Mouse (Mus musculus) embryonic facial prominence, embryonic 15.5 days (tissue): ENCODE results near the gene Mettl27. TPM values are rescaled to one million over a fixed set of nuclear protein-coding genes. Genes with fewer than 3 reads are reported as not detected.

ENCODE experiments used
- ATAC-seq: fragments of 200-750 bp; cut with Nextera tagmentation; 2 replicates; pipeline ENCODE4 v1.8.0; 2017; ENCODE audit warnings: low read depth, moderate TSS enrichment; ENCODE audit not compliant: insufficient number of reproducible peaks, low FRiP score, low TSS enrichment
- H3K27ac ChIP-seq: fragments of 300-500 bp; sonication (generic); replicated peaks from 2 replicates; pipeline ENCODE4 v1.5.1; 2015; ENCODE audit warnings: mild to moderate bottlenecking, inconsistent platforms
- H3K27me3 ChIP-seq: fragments of 300-500 bp; sonication (generic); 2 replicates; pipeline ENCODE4 v1.6.1; 2015; ENCODE audit warnings: inconsistent platforms
- H3K36me3 ChIP-seq: fragments of 300-500 bp; sonication (generic); 2 replicates; pipeline ENCODE4 v1.6.1; 2015; ENCODE audit warnings: mild to moderate bottlenecking, inconsistent platforms
- H3K4me1 ChIP-seq: fragments of 300-500 bp; sonication (generic); 2 replicates; pipeline ENCODE4 v1.6.1; 2015; ENCODE audit warnings: inconsistent platforms
- H3K4me2 ChIP-seq: fragments of 300-500 bp; sonication (generic); replicated peaks from 2 replicates; pipeline ENCODE4 v1.6.1; 2015; ENCODE audit warnings: mild to moderate bottlenecking, inconsistent platforms
- H3K4me3 ChIP-seq: fragments of 300-500 bp; sonication (generic); replicated peaks from 2 replicates; pipeline ENCODE4 v1.5.1; 2015; ENCODE audit warnings: mild to moderate bottlenecking, inconsistent platforms
- H3K9ac ChIP-seq: fragments of 300-500 bp; sonication (generic); 2 replicates; pipeline ENCODE4 v1.6.1; 2015; ENCODE audit warnings: inconsistent platforms
- H3K9me3 ChIP-seq: fragments of 300-500 bp; sonication (generic); replicated peaks from 2 replicates; pipeline ENCODE4 v1.6.1; 2016; ENCODE audit warnings: inconsistent platforms
- WGBS: fragments of 180-500 bp; shearing (Covaris S2); methylation state at CpG from one replicate; pipeline ENCODE4 v1.1.7; 2015; 5-methylcytosine and 5-hydroxymethylcytosine counted together
- polyA plus RNA-seq: library from polyadenylated mRNA; unstranded; fragments of >200 nt; fragmentation: Nextera tagmentation; extraction: Ambion mirVana; gene quantifications from 2 replicates; pipeline ENCODE4 v1.2.1, GENCODE M21; 2015

Mettl27 gene
- polyA plus RNA-seq, 1 experiment from 2014 or later = 20.1 TPM

DNA sequence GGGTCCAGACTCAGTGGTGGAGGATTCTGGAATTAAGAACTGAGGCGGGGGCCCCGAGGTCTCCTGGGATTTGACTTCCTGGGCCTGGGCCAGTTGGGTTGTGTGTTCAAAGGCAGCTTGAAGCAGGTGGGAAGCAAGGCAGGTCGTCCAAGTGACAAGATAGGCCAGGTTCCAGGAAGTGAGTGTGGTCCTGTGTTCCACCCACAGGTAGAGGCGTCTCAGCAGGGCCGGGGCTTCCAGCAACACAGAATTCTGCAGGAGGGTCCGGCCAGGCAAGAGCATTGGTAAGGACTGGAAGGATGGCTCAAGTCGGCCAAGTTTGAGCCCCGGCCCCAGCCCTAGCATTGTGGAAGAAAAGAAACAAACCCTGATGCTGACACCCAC lies 30.5 kb upstream of the Mettl27 start:
- ATAC-seq = no peak
- no peak overlapping the region for H3K9ac ChIP-seq

DNA sequence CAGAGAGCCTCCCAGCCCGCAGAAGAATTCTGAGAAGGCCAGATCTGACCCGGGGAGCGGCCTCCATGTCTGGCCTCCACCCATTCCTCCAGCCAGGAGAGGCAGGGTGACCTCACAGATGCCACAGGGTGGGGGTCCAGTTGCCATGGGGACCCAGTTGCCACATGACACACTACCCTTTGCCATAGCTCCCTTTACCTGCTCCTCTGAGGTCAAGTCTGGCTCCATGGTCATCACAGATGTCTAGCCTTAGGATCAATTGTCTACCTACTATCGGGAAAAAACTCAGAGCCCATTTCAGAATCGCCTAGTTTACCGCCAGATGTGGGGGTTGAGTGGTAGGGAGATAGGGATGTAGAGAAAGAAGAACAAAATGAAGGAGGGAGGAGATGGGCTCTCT lies 25.5 kb upstream of the Mettl27 start, which contains the start of gene Tmem270:
Gene Tmem270, minus strand, starts transcription at position 101 of the 400 bp plus-strand sequence.
- 0 out of 2 replicates have a peak, but pooled peaks cover 3% of the 10 kb centered on the region for H3K4me1 ChIP-seq
- H3K4me2 ChIP-seq = no peak within 1 kb of the TSS
- H3K27ac ChIP-seq = no peak within 1 kb of the TSS
- no peaks in the 10 kb centered on the region for H3K36me3 ChIP-seq
- H3K4me3 ChIP-seq = no peak within 1 kb of the TSS
- WGBS = 83% methylated on average over 6 of the region's 6 CpGs
- no peaks in the 10 kb centered on the region for H3K9me3 ChIP-seq
- H3K27me3 ChIP-seq = no peaks in the 10 kb centered on the region
- ATAC-seq = no peak
- H3K9ac ChIP-seq = no peak within 1 kb of the TSS

More for the DNA sequence above, 30.5 kb upstream of the Mettl27 start:
- H3K4me2 ChIP-seq = no peak overlapping the region
- WGBS = 65% methylated on average over 8 of the region's 8 CpGs
- H3K27me3 ChIP-seq = no peaks in the 10 kb centered on the region; the same call in 1 of the 2 replicates
- peaks cover 21% of the 10 kb centered on the region for H3K4me1 ChIP-seq
- no peak overlapping the region for H3K4me3 ChIP-seq
- no peak overlapping the region for H3K27ac ChIP-seq
- H3K36me3 ChIP-seq = no peaks in the 10 kb centered on the region
- no peaks in the 10 kb centered on the region for H3K9me3 ChIP-seq

DNA sequence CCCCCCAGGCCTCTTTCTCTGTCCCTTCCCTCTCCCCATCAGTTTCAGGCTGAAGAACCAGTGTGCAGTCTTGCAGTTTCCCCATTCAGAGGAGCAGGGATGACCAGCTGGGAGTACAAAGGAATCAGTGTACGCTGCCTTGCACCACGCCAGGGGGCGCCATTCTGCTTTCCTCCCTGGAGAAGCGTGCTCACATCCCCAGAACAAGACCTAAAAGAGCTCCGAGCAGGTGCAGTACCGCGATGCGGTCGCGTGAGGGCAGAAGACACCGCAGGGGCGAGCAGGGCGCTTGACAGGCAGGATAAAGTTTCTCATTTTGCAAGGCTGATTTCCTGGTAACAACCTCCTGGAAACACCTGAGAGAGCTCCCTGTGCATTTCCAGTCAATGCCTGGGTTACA lies 25.0 kb upstream of the Mettl27 start:
- Histone ChIP-seq H3K9me3 (no peaks in the 10 kb centered on the region), H3K27me3 (no peaks in the 10 kb centered on the region), H3K4me3 (no peak overlapping the region), H3K9ac (no peak overlapping the region), H3K4me1 (0 out of 2 replicates have a peak, but pooled peaks cover 3% of the 10 kb centered on the region), H3K36me3 (no peaks in the 10 kb centered on the region), H3K27ac (no peak overlapping the region), H3K4me2 (no peak overlapping the region)
- peak; percentile 73 for ATAC-seq
- WGBS = under 1% methylated on average over 13 of the region's 13 CpGs

DNA sequence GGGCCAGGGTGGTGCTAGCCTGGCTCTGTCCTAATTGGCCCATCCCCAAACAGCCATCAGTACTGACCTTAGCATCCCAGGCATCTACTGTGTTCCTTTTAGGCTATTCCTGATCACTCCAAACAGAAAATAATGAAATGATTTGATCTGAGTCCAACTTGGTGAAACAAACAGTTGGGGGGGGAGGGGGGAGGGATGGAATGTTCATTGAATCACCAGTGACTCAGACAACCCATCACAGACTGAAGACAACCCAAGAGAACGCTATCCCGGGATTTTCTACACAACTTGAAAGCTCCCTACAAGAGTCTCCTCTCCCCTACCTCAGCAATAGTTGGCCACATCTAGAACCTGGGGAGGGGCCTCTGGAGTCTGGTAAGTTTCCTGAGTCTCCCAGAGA lies 20.3 kb upstream of the Mettl27 start:
- WGBS = 84% methylated on average over 2 of the region's 2 CpGs

DNA sequence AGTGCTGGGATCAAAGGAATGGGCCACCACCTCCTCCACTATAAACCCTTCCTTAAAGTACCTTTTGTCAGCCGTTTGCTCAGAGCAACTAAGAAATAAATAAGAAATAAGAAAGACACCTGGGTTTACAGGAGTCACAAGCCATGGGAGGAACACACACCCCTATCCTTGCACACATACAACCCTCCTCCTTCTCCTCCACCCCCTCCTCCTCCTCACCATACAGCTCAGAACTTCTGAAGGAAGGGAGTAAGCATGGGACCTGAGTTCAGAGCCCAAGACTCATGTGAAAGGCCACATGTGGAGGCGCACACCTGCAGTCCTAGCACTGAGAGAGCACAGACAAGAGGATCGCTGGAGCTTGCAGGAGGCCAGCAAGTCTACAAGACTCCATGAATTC lies 18.8 kb upstream of the Mettl27 start:
- no peaks in the 10 kb centered on the region for H3K4me1 ChIP-seq
- H3K4me2 ChIP-seq = no peak overlapping the region
- no peak overlapping the region for H3K27ac ChIP-seq
- no peak for ATAC-seq
- H3K27me3 ChIP-seq = no peaks in the 10 kb centered on the region
- H3K9ac ChIP-seq = no peak overlapping the region
- H3K36me3 ChIP-seq = no peaks in the 10 kb centered on the region
- no peak overlapping the region for H3K4me3 ChIP-seq
- 0 out of 2 replicates have a peak, but pooled peaks cover 4% of the 10 kb centered on the region for H3K9me3 ChIP-seq
- 74% methylated on average over 3 of the region's 3 CpGs for WGBS

More for the DNA sequence above, 20.3 kb upstream of the Mettl27 start:
- Histone ChIP-seq H3K27me3 (no peaks in the 10 kb centered on the region), H3K9me3 (no peaks in the 10 kb centered on the region), H3K4me1 (0 out of 2 replicates have a peak, but pooled peaks cover 2% of the 10 kb centered on the region), H3K36me3 (no peaks in the 10 kb centered on the region), H3K27ac (no peak overlapping the region), H3K4me2 (no peak overlapping the region), H3K9ac (no peak overlapping the region), H3K4me3 (no peak overlapping the region)
- ATAC-seq = no peak

DNA sequence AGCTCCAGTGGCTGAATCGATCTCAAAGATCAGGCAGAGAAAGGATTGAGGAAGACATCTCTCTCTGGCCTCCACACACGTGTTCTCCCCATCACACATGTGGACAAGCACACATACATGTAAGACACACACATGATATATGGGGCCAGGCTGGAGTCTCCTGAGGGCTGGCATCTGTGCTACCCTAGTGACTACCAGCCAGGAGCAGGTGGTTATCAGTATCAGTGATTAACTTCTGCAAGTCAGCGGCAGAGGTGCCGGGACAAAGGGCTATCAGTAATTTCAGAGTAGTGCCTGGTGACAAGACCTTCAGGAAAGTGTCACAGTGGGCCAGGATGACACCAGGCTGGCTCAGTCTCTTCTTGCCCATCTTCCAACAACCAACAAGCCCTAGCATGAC lies 18.4 kb upstream of the Mettl27 start:
- Histone ChIP-seq H3K4me3 (no peak overlapping the region), H3K36me3 (no peaks in the 10 kb centered on the region), H3K4me2 (no peak overlapping the region), H3K27ac (no peak overlapping the region), H3K9me3 (0 out of 2 replicates have a peak, but pooled peaks cover 4% of the 10 kb centered on the region), H3K27me3 (no peaks in the 10 kb centered on the region), H3K4me1 (no peaks in the 10 kb centered on the region), H3K9ac (no peak overlapping the region)
- WGBS = 84% methylated on average over 4 of the region's 4 CpGs
- ATAC-seq = no peak

DNA sequence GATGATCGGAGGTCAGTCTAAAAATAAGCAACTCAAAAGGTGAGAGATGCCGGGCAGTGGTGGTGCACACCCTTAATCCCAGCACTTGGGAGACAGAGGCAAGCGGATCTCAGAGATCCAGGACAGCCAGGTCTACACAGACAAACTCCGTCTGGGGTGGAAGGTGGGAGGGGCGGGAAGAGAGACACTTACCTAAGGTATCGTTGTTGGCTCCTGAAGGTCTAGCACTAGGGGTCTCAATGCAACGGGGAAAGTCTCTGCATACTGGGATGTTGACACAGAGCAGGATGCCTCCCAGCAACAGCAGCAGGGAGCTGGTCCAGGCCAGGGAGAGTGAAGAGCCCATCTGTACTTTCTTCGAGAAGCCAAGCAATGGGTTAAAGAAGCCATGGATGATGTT lies 17.7 kb upstream of the Mettl27 start:
- no peak overlapping the region for H3K4me2 ChIP-seq
- ATAC-seq = no peak

DNA sequence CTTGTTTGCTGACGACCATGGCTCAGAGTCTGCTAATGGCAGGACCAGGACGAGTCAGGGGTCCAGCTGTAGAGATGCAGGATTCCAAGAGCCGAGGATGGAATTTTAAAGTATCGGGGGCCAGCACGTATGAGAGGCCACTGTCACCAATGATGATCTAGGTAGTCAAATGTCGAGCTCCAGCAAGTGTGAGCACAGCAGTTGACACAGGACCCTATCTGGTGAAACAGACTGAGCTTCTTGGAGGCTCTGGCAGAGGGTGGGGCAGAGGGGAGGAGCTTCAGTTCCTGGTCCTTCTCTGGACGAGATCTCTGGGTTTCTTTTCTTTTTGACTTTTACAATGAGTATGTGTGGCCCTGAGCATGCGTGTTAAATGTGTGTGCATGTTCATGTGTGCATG lies 16.9 kb upstream of the Mettl27 start, which contains the start of gene Cldn13:
Gene Cldn13, minus strand, starts transcription at position 216 of the 400 bp plus-strand sequence.
- Histone ChIP-seq H3K27ac (no peak within 1 kb of the TSS), H3K36me3 (no peaks in the 10 kb centered on the region), H3K9me3 (0 out of 2 replicates have a peak, but pooled peaks cover 4% of the 10 kb centered on the region), H3K9ac (no peak within 1 kb of the TSS), H3K4me2 (no peak within 1 kb of the TSS), H3K4me1 (no peaks in the 10 kb centered on the region), H3K27me3 (no peaks in the 10 kb centered on the region), H3K4me3 (no peak within 1 kb of the TSS)
- 85% methylated on average over 8 of the region's 8 CpGs for WGBS
- ATAC-seq = no peak

More for the DNA sequence above, 17.7 kb upstream of the Mettl27 start:
- Histone ChIP-seq H3K36me3 (no peaks in the 10 kb centered on the region), H3K9me3 (0 out of 2 replicates have a peak, but pooled peaks cover 4% of the 10 kb centered on the region), H3K27ac (no peak overlapping the region), H3K27me3 (no peaks in the 10 kb centered on the region), H3K9ac (no peak overlapping the region), H3K4me3 (no peak overlapping the region), H3K4me1 (no peaks in the 10 kb centered on the region)
- WGBS = 79% methylated on average over 8 of the region's 8 CpGs

DNA sequence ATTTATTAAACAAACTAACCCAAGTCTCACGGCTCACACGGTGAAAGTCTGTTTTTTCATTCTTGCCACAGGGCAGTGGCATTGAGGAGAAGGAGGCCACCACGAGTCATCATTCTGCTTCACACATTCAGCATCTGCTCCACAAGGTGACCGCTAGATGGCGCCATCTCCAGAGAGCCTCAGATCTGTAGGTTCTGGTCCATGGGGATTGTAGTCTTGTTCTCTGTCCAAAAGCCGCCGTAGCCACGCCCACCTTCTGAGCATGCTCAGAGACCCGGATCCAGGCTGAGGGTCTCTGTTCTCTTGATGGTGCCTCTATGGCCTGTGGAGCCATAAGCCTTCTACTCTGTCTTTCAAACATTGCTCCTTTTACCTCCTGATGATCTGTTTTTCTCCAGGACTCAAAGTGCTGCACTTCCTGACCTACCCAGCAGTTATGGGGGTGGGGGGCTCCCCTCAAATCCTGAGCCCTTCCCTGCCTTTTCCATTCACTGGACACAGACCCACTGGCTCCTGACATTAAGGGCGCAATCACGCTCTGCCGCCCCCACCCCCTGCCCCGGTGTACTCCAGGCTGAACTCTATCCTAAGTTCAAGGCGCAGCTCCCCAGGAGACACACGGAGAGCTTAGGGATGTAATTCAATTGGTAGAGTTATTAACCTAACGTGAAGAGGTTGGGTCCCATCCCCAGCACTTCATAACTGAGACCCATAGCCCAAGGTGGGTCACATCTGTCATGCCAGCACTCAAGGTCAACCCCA lies 13.9 kb upstream of the Mettl27 start:
- Histone ChIP-seq H3K36me3 (no peaks in the 10 kb centered on the region), H3K4me2 (no peak overlapping the region), H3K4me3 (no peak overlapping the region), H3K27me3 (no peaks in the 10 kb centered on the region), H3K27ac (no peak overlapping the region), H3K4me1 (no peaks in the 10 kb centered on the region), H3K9ac (no peak overlapping the region), H3K9me3 (0 out of 2 replicates have a peak, but pooled peaks cover 4% of the 10 kb centered on the region)
- no peak for ATAC-seq
- 44% methylated on average over 16 of the region's 16 CpGs for WGBS

DNA sequence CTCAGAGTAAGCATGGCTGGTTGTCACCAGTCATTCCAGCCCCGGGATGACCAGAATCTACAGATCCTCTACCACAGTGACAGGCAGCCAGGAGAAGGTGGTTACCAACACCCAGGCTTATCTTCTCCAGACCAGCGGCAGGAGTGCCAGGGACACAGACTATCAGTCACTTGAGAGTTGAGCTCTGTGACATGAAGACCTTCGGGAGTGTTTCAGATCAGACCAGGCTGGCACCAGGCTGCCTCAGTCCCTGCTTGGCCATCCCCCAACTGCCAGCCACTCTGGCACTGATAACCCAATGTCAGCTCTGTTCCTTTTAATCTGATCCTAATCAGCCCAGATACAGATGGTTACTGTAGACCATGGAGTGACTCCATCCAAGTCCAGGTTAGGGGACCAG lies 13.1 kb upstream of the Mettl27 start:
- H3K9ac ChIP-seq = no peak overlapping the region
- H3K27me3 ChIP-seq = no peaks in the 10 kb centered on the region
- 0 out of 2 replicates have a peak, but pooled peaks cover 4% of the 10 kb centered on the region for H3K9me3 ChIP-seq
- no peak overlapping the region for H3K4me3 ChIP-seq
- ATAC-seq = no peak
- no peaks in the 10 kb centered on the region for H3K4me1 ChIP-seq
- H3K4me2 ChIP-seq = no peak overlapping the region
- H3K36me3 ChIP-seq = no peaks in the 10 kb centered on the region
- WGBS = 89% methylated on average over 3 of the region's 3 CpGs
- H3K27ac ChIP-seq = no peak overlapping the region

DNA sequence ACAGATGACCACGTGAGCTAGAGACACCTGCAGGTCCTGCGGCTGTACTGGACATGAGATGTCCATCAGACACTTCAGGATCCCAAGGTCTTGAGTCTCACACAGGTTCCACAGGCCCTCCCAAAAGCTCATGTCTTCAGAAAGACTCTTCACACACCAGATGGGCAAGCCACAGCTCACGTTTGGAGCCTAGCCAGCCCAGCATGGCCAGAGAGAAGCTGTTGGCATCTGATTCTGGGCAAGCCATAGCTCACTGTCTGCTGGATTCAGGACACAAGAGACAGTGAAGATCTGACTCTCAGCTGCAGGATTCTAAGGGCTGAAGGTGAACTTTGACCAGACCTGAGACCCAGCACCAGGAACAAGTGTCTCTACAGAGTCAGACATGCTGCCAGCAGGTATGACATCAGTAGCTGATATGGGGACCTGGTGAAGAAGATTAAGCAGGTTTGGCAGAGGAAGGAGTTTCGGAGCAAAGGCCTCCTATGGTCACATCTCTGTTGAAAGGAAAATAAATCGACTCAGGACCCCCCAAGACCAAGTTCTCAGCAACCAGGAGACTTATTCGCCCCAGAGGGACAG lies 12.0 kb upstream of the Mettl27 start:
- Histone ChIP-seq H3K9me3 (0 out of 2 replicates have a peak, but pooled peaks cover 4% of the 10 kb centered on the region), H3K27ac (no peak overlapping the region), H3K27me3 (no peaks in the 10 kb centered on the region), H3K36me3 (no peaks in the 10 kb centered on the region), H3K4me2 (no peak overlapping the region), H3K4me1 (no peaks in the 10 kb centered on the region), H3K4me3 (no peak overlapping the region), H3K9ac (no peak overlapping the region)
- WGBS = 80% methylated on average over 6 of the region's 6 CpGs
- no peak for ATAC-seq
